Mouse (Mus musculus) heart, embryonic 12.5 days (tissue): ENCODE measurements at regions not wholly inside any gene's neighbourhood (a gene's known extent, or its start where the extent isn't known, plus 50 kb on each side); places are given as distances from the start of the nearest gene placed in this dataset.

Experiments
- ATAC-seq: fragments of 200-750 bp; cut with Nextera tagmentation; 2 replicates; pipeline ENCODE4 v1.8.0; 2017; ENCODE audit warnings: moderate TSS enrichment, moderate library complexity; ENCODE audit not compliant: insufficient number of reproducible peaks, low FRiP score
- H3K27ac ChIP-seq: fragments of 300-500 bp; sonication (generic); 2 replicates; pipeline ENCODE4 v1.5.1; 2016; ENCODE audit warnings: mild to moderate bottlenecking, moderate library complexity; ENCODE audit not compliant: poor library complexity, severe bottlenecking
- H3K27me3 ChIP-seq: fragments of 300-500 bp; sonication (generic); replicated peaks from 2 replicates; pipeline ENCODE4 v1.6.1; 2016; ENCODE audit warnings: mild to moderate bottlenecking, moderate library complexity
- H3K36me3 ChIP-seq: fragments of 300-500 bp; sonication (generic); 2 replicates; pipeline ENCODE4 v1.6.1; 2016; ENCODE audit warnings: mild to moderate bottlenecking, moderate library complexity
- H3K4me1 ChIP-seq: fragments of 300-500 bp; sonication (generic); replicated peaks from 2 replicates; pipeline ENCODE4 v1.6.1; 2016; ENCODE audit warnings: mild to moderate bottlenecking
- H3K4me2 ChIP-seq: fragments of 300-500 bp; sonication (generic); 2 replicates; pipeline ENCODE4 v1.6.1; 2016; ENCODE audit warnings: mild to moderate bottlenecking, moderate library complexity
- H3K4me3 ChIP-seq: fragments of 300-500 bp; sonication (generic); 2 replicates; pipeline ENCODE4 v1.5.1; 2016; ENCODE audit warnings: mild to moderate bottlenecking
- H3K9ac ChIP-seq: fragments of 300-500 bp; sonication (generic); 2 replicates; pipeline ENCODE4 v1.6.1; 2016; ENCODE audit warnings: mild to moderate bottlenecking, moderate library complexity
- H3K9me3 ChIP-seq: fragments of 300-500 bp; sonication (generic); replicated peaks from 2 replicates; pipeline ENCODE4 v1.6.1; 2016; ENCODE audit warnings: mild to moderate bottlenecking, moderate library complexity
- WGBS: fragments of 180-500 bp; shearing (Covaris S2); methylation state at CpG from one replicate; pipeline ENCODE4 v1.1.7; 2016; 5-methylcytosine and 5-hydroxymethylcytosine counted together

DNA sequence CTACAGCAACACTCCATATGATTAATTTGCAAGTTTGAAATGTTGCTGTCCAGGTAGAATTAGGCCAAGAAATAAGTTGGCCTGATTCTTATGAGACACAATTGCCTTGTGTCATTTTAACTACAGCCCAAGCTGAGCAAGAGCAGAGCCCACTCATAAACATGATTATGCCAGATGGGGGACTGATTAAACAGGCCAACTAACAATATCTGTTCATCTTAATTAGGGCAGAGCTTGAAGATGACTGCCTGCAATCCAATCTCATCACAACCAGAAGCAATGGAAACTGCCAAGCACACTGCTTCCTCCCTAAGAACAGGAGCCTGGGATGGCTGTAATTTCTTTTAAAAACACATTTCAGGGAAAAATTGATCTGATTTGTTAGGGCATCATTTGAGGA lies 333.1 kb downstream of the Sv2b start:
- Histone ChIP-seq H3K4me3 (no peak overlapping the region), H3K4me2 (no peak overlapping the region)

DNA sequence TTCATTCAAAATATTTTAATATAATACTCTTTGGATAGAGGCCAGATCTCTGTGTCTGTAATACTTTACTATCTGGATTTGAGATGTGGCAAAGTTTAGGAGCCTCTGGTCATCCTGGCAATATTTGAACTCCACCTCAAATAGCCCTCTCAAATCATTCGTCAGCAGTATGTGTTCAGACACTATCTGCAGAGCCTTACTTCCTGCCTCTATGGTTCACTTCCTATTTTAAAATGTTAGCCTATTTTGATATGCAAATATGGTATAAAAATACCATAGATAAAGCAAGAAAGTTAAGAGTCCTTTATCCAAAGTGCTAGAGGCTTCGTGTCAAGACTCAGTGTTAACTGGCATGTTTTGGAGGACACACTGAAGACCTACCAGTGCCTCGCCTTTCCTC lies 334.6 kb downstream of the Sv2b start:
- H3K9ac ChIP-seq = no peak overlapping the region
- H3K36me3 ChIP-seq = no peaks in the 10 kb centered on the region
- no peaks in the 10 kb centered on the region for H3K9me3 ChIP-seq
- no peak overlapping the region for H3K4me2 ChIP-seq
- no peaks in the 10 kb centered on the region for H3K27me3 ChIP-seq
- no peak for ATAC-seq
- H3K27ac ChIP-seq = no peak overlapping the region
- H3K4me3 ChIP-seq = no peak overlapping the region
- WGBS = 57% methylated on average over 3 of the region's 3 CpGs
- no peaks in the 10 kb centered on the region for H3K4me1 ChIP-seq

More for the DNA sequence above, 333.1 kb downstream of the Sv2b start:
- Histone ChIP-seq H3K9ac (no peak overlapping the region), H3K36me3 (no peaks in the 10 kb centered on the region), H3K4me1 (no peaks in the 10 kb centered on the region), H3K9me3 (no peaks in the 10 kb centered on the region), H3K27me3 (no peaks in the 10 kb centered on the region), H3K27ac (no peak overlapping the region)
- ATAC-seq = no peak

DNA sequence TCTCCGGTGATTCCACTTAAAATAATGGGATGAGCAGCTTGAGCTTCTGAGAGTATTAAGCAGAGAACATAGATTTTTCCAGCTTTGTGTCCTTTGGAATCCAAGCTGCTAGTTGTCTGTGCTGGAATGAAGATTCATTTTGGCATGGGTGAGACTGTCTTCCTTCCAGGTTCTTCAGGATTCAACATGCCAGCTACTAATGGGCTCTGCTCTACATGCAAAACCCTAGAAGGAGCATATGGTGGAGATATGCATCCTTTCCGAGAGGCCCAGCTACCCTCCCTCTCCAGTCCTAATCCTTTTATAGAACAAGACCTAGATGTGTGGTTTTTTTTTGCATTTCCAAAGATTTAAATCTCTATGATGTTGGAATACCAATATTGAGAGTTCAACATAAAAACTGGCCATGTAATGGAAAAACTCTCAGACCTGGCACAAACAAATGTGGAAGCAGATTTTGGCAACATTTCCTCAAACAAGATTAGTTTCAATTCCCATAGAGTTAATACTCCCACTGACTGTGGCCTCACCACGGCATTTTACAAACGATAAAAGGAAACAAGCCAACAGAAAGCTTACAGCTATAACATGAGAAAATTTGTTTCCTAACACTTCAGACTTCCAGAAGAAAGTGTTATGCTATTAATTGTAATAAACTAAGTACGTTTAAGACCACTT lies 364.5 kb downstream of the Sv2b start:
- ATAC-seq = no peak
- Histone ChIP-seq H3K4me1 (no peaks in the 10 kb centered on the region), H3K27ac (no peak overlapping the region), H3K36me3 (no peaks in the 10 kb centered on the region), H3K27me3 (no peaks in the 10 kb centered on the region), H3K9ac (no peak overlapping the region), H3K9me3 (no peaks in the 10 kb centered on the region), H3K4me3 (no peak overlapping the region), H3K4me2 (no peak overlapping the region)
- 68% methylated on average over 5 of the region's 5 CpGs for WGBS

DNA sequence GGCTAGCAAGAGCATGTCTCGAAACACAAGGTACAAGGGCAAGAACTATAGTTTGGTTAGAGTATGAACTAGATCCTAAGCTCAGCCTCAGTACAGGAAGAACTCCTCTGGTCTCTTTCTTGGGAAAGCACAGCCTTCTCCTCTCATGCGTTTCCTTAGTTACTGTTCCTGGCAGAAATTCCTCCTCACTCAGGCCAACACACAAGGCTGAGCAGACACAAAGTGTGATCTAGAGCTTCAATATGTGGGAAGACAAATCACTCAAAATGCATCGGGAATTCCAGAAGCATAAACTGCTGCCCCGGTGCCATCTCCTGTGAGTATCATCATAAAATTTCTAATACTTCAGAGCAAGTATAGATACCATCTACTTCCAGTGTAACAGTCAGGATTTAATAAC lies 366.1 kb downstream of the Sv2b start:
- Histone ChIP-seq H3K9me3 (no peaks in the 10 kb centered on the region), H3K27me3 (no peaks in the 10 kb centered on the region), H3K9ac (no peak overlapping the region), H3K4me2 (no peak overlapping the region), H3K4me3 (no peak overlapping the region), H3K4me1 (no peaks in the 10 kb centered on the region), H3K27ac (no peak overlapping the region), H3K36me3 (no peaks in the 10 kb centered on the region)
- ATAC-seq = no peak
- WGBS = 75% methylated on average over 4 of the region's 4 CpGs

DNA sequence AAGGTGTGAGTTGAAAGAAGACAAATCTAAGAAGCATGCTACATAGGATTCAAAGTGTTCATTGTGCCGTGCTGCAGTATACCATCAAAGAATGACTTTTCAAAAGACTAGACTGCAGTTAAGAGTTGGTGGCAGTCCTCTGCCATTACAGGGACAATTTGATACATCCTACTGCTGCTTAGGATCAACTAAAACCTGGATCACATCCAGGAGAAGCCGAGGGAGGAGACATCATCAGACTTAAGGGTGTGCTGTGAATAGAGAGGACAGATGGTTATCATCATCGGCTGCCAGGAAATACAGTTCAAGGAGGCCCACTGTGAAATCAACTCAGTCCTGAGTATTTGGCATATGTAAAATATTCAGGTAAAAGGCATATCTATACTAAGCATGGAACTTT lies 366.9 kb downstream of the Sv2b start:
- Histone ChIP-seq H3K27ac (no peak overlapping the region), H3K4me1 (no peaks in the 10 kb centered on the region), H3K27me3 (no peaks in the 10 kb centered on the region), H3K4me3 (no peak overlapping the region), H3K9ac (no peak overlapping the region), H3K36me3 (no peaks in the 10 kb centered on the region), H3K4me2 (no peak overlapping the region), H3K9me3 (no peaks in the 10 kb centered on the region)
- no peak for ATAC-seq
- WGBS = 57% methylated on average over 3 of the region's 3 CpGs

DNA sequence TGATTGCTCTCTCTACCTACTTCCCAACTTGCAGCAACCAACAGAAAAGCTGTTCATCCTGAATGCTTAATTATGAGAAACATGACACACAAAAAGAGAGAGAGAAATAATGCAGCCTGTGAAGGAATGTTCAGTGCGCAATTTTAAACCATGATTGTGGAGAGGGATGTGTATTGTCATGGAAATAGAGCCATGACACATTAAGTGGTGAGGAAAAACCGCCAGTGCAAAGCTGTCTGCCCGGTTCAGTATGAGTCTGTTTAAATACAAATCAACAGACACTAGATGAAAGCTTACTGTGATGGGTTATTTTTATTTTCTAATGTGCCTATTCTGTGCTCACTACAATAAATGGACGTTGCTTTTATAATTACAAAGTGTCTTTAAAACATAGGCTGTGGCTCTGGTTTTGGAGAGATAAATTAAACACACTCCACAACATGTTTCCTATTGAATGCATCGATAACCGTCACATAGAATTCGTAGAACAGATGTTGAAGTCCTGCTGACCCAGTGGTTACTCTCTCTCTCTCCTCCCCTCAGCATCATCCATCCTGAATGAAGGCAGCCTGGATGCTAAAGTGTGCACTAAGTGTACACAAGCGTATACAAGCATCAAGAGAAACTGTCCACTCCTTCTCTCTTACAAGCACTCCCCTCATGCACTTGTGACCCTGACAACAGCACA lies 374.7 kb upstream of the Slco3a1 start:
- Histone ChIP-seq H3K27me3 (no peaks in the 10 kb centered on the region), H3K4me3 (no peak overlapping the region), H3K9me3 (no peaks in the 10 kb centered on the region), H3K36me3 (no peaks in the 10 kb centered on the region), H3K9ac (no peak overlapping the region), H3K4me2 (no peak overlapping the region), H3K4me1 (peaks cover 7% of the 10 kb centered on the region; the same call in 1 of the 2 replicates), H3K27ac (no peak overlapping the region)
- ATAC-seq = no peak
- 65% methylated on average over 8 of the region's 8 CpGs for WGBS

DNA sequence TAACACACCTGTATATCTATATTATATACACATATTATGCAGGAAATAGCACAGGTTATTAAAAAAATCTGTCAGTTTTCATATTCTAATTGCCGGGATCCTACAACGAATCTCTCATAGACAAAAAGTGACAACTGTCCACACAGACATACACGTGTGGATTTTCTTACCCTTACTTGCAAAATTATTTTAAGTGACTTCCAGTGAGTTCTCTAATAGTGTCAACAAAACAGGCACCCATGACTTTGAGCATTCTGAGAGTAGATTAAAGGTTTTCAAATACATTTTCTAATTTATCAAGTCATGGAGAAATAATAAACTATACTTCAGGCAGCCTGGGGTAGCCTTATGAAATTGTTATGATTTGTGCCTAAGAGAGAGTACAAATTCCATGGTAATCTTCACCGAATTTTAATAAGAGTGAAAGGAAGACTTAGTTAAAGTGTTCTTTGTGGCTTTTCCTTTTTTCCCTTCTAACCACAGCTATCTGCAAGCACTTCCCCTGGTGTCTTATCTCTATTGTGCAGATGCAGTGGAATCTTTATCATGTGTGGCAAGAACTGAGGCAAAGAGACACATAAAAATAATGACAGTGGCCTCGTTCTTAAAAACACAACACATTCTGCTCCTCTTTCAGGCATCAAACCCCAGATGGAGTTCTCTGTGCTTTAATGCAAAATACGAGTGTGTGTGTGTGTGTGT lies 373.8 kb upstream of the Slco3a1 start:
- Histone ChIP-seq H3K27me3 (no peaks in the 10 kb centered on the region), H3K9me3 (no peaks in the 10 kb centered on the region), H3K27ac (no peak overlapping the region), H3K36me3 (no peaks in the 10 kb centered on the region), H3K4me2 (no peak overlapping the region), H3K9ac (no peak overlapping the region), H3K4me3 (no peak overlapping the region), H3K4me1 (peaks cover 7% of the 10 kb centered on the region; the same call in 1 of the 2 replicates)
- ATAC-seq = peak; percentile 91
- WGBS = 50% methylated on average over 6 of the region's 6 CpGs

DNA sequence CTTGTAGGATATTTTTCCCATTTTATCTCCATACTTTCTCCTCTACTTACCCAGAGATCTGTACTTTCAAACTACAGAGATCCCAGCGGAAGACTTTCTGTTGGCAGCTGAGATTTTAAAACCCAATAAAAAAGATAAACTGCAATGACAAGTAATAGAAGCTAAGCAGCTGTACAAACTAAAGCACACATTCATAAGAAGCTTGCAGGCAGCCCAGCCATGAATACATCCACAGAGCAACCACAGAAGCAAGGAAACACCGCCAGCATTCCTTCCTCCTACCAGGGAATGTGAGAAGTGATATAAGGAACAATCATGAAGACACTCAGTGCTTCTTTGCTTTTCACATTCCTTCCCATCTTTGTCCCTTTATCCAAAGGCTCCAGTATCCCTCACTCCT lies 372.1 kb upstream of the Slco3a1 start:
- ATAC-seq = no peak
- H3K4me3 ChIP-seq = no peak overlapping the region
- H3K36me3 ChIP-seq = no peaks in the 10 kb centered on the region
- H3K9ac ChIP-seq = no peak overlapping the region
- no peak overlapping the region for H3K27ac ChIP-seq
- no peak overlapping the region for H3K4me2 ChIP-seq
- H3K4me1 ChIP-seq = peaks cover 7% of the 10 kb centered on the region; the same call in 1 of the 2 replicates
- WGBS = 54% methylated on average over 2 of the region's 2 CpGs
- no peaks in the 10 kb centered on the region for H3K27me3 ChIP-seq
- H3K9me3 ChIP-seq = no peaks in the 10 kb centered on the region

DNA sequence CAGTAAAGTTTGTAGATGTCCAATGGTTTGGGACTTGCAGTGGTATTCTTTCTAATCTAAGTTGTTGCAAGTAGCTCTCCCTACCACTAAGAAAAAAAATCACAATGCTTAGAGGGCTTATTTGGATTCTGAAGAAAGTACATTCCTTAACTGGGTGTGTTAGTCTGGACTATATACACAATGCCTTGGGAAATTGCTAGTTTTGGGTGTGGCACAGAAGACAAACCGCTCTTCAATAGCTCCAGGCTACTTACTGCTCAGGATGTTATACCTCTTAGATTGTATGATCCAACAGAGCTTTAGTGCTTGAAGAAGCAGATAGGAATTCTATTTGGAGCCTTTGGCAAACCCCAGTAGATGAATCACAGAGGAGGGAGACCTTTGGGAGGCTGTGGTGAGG lies 369.6 kb upstream of the Slco3a1 start:
- H3K4me3 ChIP-seq = no peak overlapping the region
- no peak overlapping the region for H3K27ac ChIP-seq
- no peaks in the 10 kb centered on the region for H3K9me3 ChIP-seq
- H3K27me3 ChIP-seq = no peaks in the 10 kb centered on the region
- H3K36me3 ChIP-seq = no peaks in the 10 kb centered on the region
- no peak overlapping the region for H3K4me2 ChIP-seq
- H3K9ac ChIP-seq = no peak overlapping the region
- ATAC-seq = no peak
- WGBS = 93% methylated on average over 1 of the region's 1 CpGs
- 0 out of 2 replicates have a peak, but pooled peaks cover 3% of the 10 kb centered on the region for H3K4me1 ChIP-seq

DNA sequence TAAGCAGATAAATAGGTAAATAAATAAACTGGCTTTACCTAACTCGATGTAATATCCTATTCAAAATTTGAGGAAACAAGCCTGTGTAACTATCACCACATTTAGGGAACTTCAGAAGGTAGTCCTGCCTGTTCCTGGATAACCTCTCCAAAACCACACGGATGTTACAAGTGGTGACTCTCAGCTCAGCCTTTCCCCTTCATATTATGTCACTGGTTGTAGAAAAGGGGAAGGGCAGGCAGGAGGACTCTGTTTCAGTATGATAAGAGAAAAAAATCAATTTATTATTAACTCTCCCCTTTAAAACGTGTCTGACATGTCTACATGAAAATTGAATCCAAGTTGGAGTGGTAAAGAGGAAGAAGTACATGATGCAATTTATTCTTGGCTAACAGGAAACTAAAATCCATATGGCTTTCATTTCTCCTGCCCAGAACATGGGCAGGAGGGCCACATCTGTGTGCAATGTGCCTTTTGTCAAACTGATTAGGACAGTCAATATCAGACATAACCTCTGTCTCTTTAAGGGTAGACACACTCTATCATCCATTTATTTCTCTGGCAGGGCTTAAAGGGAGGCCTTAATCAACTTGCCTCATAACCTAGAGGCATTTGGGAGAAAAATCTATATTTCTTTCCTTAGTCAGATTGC lies 353.9 kb upstream of the Slco3a1 start:
- Histone ChIP-seq H3K9me3 (no peaks in the 10 kb centered on the region), H3K36me3 (no peaks in the 10 kb centered on the region), H3K4me1 (no peaks in the 10 kb centered on the region), H3K4me2 (no peak overlapping the region), H3K27me3 (no peaks in the 10 kb centered on the region), H3K4me3 (no peak overlapping the region), H3K27ac (no peak overlapping the region), H3K9ac (no peak overlapping the region)
- WGBS = 42% methylated on average over 3 of the region's 3 CpGs
- ATAC-seq = no peak

DNA sequence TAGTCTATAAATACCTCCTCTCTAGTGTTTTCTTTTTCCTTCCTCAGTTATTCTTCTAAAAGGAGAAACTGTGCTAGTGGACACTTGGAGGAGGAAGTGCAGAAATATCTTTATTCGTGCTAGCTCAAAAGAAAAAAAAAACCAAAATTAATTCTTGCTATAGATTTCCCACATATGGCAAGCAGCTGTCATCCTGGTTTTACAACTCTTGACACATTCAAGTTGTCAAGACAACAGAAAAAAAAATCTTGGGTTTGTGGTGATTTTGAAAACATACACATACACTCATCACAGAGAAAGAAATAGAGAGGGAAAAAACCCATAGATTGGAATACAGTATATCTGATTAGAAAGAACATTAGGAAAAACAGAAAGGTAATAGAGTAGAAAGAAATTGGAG lies 352.8 kb upstream of the Slco3a1 start:
- no peak overlapping the region for H3K4me2 ChIP-seq
- 74% methylated on average over 1 of the region's 1 CpGs for WGBS
- no peak overlapping the region for H3K9ac ChIP-seq

More for the DNA sequence above, 352.8 kb upstream of the Slco3a1 start:
- Histone ChIP-seq H3K36me3 (no peaks in the 10 kb centered on the region), H3K4me3 (no peak overlapping the region), H3K4me1 (no peaks in the 10 kb centered on the region), H3K27me3 (no peaks in the 10 kb centered on the region), H3K9me3 (no peaks in the 10 kb centered on the region), H3K27ac (no peak overlapping the region)
- no peak for ATAC-seq
